Mouse (Mus musculus) G1E (cell line): ENCODE measurements around the gene Emc10. TPM values are rescaled to one million over a fixed set of nuclear protein-coding genes. Genes with fewer than 3 reads are reported as not detected.

ENCODE experiments used
- ATAC-seq: 2 replicates; pipeline ENCODE4 v1.8.0; 2016; ENCODE audit warnings: mild to moderate bottlenecking; ENCODE audit not compliant: insufficient number of reproducible peaks, poor library complexity, low FRiP score, severe bottlenecking; ENCODE audit errors: extremely low read depth
- DNase-seq: peaks from one replicate; pipeline ENCODE4 v3.0.0; 2012; ENCODE audit warnings: low spot score
- H3K27me3 ChIP-seq: 2 replicates; pipeline ENCODE4 v1.6.1; 2012; ENCODE audit warnings: mild to moderate bottlenecking, low read length, inconsistent platforms; ENCODE audit not compliant: insufficient read depth
- H3K36me3 ChIP-seq: replicated peaks from 2 replicates; pipeline ENCODE3; 2012; ENCODE audit warnings: mild to moderate bottlenecking, inconsistent platforms
- H3K4me1 ChIP-seq: 2 replicates; pipeline ENCODE4 v1.6.1; 2012; ENCODE audit warnings: low read depth, low read length, inconsistent platforms, mixed read lengths; ENCODE audit not compliant: insufficient read depth
- H3K4me3 ChIP-seq: 2 replicates; pipeline ENCODE4 v1.5.1; 2012; ENCODE audit warnings: low read depth, mild to moderate bottlenecking, inconsistent platforms, low read length, moderate library complexity, mixed read lengths
- H3K9me3 ChIP-seq: replicated peaks from 2 replicates; pipeline ENCODE4 v1.6.1; 2012; ENCODE audit warnings: inconsistent platforms
- CTCF ChIP-seq: IDR thresholded peaks from 2 replicates; pipeline ENCODE4 v1.5.1; 2012; ENCODE audit warnings: low read depth, low read length, inconsistent platforms, mixed read lengths
- GATA1 ChIP-seq: IDR thresholded peaks from 2 replicates; pipeline ENCODE4 v1.6.1; 2012; ENCODE audit warnings: borderline replicate concordance, low read length, inconsistent platforms, mixed read lengths
- GATA2 ChIP-seq: IDR thresholded peaks from 2 replicates; pipeline ENCODE4 v1.6.1; 2012; ENCODE audit warnings: low read depth, low read length, inconsistent platforms, borderline replicate concordance
- POLR2AphosphoS5 ChIP-seq: IDR thresholded peaks from 2 replicates; pipeline ENCODE4 v1.6.1; 2012; ENCODE audit warnings: low read depth, low read length, inconsistent platforms; ENCODE audit not compliant: insufficient replicate concordance
- TAL1 ChIP-seq: conservative IDR thresholded peaks from 2 replicates; pipeline ENCODE4 v1.6.1; 2012; ENCODE audit warnings: low read depth, low read length, inconsistent platforms, mixed read lengths
- polyA plus RNA-seq: library from polyadenylated mRNA; stranded (reverse); fragments of >175 nt; gene quantifications from 2 replicates; pipeline ENCODE4 v1.2.3, GENCODE M21; 2012
- total RNA-seq, 2 experiments: library from RNA; stranded (forward) in 1 of 2; stranded (reverse) in 1 of 2; fragments of 200-1000 nt in 1 of 2; fragments of >200 nt in 1 of 2; fragmentation: Nextera tagmentation in 1 of 2; gene quantifications; 2 replicates each; pipeline ENCODE4 v1.2.3; 2014 to 2017

The Emc10 gene
- total and polyA plus RNA-seq, 3 experiments, result 19.0 to 147 (median 33.3) TPM

DNA sequence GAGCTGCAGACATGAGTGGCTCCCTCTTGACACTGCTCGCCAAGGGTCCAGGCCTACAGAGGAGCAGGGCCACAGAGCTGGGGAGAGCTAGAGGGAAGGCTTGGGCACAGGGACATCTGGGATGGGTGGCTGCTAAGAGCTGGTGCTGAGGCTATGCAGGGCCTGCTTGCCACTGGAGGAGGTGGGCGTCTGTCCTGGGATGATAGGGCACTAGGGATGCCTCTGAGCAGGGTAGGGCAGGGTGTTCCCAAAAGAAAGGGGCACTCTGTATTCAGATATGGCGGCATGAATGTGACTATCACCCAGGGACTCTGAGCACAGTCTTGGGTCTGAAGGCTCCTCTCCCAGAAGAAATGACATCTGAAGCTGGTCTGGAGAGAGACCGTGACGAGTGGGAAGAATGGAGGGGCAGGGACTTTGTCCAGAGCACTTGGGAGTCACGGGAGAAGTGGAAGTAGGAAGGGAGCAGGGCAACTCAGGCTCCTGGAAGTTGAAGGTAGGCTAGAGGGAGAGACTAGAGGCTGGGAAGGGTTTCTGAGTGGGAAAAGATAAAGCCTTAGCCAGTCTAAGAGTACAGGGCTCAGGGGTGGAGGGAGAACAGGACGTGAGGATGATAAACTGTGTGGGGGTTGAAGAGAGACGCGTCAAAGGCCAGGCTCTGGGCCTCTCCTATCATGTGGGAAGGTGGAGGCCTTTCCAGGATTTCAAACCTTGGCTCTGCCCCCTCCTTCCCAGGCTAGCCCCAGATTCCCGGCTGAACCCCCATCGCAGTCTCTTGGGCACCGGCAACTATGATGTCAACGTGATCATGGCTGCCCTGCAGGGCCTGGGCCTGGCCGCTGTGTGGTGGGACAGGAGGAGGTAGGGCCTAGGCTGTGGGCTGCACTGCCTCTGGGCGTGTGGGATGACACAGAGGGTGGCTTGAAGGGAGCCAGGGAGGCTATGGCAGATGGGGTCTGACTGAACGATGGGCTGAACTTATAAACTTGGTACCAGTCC, 26.4 kb downstream of the Emc10 start:
- no peak for ATAC-seq
- TF ChIP-seq GATA1 (no peak), GATA2 (no peak), POLR2AphosphoS5 (no peak), CTCF (no peak), TAL1 (no peak)
- H3K4me1 ChIP-seq, result peaks cover 75% of the 10 kb centered on the region

DNA sequence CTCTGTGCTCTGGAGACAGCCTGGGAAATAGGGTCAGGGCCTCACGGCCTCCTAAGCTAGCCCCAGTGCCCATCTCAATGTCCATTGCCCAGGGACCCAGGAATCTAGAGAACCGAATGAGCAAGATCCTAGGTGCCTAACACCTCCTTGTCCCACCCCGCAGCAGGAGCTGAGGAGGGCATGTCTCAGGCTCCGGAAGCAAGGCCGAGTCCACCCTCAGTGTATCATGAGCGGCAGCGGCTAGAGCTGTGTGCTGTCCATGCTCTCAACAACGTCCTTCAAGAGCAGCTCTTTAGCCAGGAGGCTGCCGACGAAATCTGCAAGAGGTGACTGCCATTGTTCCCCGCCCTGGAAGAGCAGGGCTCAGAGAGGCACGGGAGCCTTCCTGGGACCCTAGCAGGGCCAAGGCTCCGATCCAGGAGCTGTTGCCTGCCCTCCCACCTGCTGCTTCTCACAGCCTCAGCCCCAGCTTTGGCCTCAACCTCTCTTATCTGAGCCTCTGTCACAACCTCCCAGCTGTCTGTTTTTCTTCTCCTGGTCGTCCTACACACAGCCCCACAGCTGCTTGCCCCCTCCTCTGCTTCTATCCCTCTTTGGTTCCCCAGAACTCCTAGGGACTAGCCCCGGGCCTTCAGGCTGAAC, 27.6 kb downstream of the Emc10 start:
- ATAC-seq (no peak), DNase-seq (no peak)
- H3K4me3 ChIP-seq, result peak overlapping the region; percentile 79
- TF ChIP-seq POLR2AphosphoS5 (no peak), GATA2 (no peak)
- H3K4me1 ChIP-seq, result peaks cover 74% of the 10 kb centered on the region
- no peaks in the 10 kb centered on the region for H3K9me3 ChIP-seq
- H3K27me3 ChIP-seq, result no peaks in the 10 kb centered on the region
- H3K36me3 ChIP-seq, result peaks cover 37% of the 10 kb centered on the region

More for the DNA sequence above, 26.4 kb downstream of the Emc10 start:
- Histone ChIP-seq H3K27me3 (peaks cover 7% of the 10 kb centered on the region), H3K4me3 (peak overlapping the region; percentile 57; the same call in 1 of the 2 replicates), H3K36me3 (peaks cover 37% of the 10 kb centered on the region), H3K9me3 (no peaks in the 10 kb centered on the region)
- no peak for DNase-seq

DNA sequence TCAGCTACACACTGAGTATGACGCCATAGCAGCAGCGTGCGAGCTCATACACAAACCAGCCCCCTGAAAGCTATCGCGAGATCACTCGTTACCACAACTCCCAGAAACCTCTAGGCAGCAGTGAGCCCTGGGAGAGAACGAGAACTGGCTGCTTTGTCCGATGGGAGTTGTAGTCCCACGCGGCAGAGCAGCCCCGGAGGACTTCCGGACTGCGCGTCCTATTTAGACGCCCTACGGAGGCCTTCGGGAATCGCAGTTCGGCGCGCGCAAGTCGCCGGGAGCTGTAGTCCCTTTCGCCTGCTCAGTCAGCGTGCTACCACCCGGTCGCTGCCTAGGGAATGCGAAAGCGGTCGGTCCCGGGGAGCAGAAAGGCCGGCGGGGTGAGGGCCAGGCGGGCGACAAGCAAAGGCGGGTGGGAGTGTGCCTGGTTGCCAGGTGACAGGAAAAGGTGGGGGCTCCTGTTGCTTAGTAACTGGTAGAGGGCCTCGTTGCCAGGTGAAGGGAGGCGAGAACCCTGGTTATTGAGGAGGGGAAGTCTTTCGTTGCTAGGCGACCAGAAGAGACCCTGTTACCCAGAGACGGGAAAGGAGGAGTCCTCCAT, 28.4 kb downstream of the Emc10 start, which contains the start of gene Josd2:
Josd2 (plus strand) TSS at position 170 of the 601 bp plus-strand sequence.
- Histone ChIP-seq H3K4me3 (peak within 1 kb of the TSS; percentile 79), H3K36me3 (peaks cover 37% of the 10 kb centered on the region), H3K27me3 (peaks cover 5% of the 10 kb centered on the region; the same call in 1 of the 2 replicates), H3K9me3 (no peaks in the 10 kb centered on the region), H3K4me1 (peaks cover 69% of the 10 kb centered on the region)
- TF ChIP-seq GATA2, result no peak
- ATAC-seq (peak; percentile 94), DNase-seq (peak; percentile 98)

DNA sequence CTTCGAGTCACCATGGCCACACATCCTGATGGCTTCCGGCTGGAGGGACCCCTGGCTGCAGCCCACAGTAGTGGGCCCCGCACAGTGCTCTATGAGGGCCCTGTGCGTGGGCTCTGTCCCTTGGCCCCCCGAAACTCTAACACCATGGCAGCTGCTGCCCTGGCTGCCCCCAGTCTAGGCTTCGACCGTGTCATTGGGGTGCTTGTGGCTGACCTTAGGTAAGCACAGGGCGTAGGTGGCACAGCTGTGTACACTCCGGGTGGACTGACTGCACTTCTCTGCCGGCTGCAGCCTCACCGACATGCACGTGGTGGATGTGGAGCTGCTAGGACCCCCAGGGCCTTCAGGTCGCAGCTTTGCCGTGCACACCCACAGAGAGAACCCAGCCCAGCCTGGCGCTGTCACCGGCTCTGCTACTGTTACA, 29.4 kb downstream of the Emc10 start:
- H3K36me3 ChIP-seq, result peaks cover 33% of the 10 kb centered on the region
- peak overlapping the region; percentile 79; the same call in 1 of the 2 replicates for H3K4me3 ChIP-seq
- H3K4me1 ChIP-seq, result peaks cover 59% of the 10 kb centered on the region

DNA sequence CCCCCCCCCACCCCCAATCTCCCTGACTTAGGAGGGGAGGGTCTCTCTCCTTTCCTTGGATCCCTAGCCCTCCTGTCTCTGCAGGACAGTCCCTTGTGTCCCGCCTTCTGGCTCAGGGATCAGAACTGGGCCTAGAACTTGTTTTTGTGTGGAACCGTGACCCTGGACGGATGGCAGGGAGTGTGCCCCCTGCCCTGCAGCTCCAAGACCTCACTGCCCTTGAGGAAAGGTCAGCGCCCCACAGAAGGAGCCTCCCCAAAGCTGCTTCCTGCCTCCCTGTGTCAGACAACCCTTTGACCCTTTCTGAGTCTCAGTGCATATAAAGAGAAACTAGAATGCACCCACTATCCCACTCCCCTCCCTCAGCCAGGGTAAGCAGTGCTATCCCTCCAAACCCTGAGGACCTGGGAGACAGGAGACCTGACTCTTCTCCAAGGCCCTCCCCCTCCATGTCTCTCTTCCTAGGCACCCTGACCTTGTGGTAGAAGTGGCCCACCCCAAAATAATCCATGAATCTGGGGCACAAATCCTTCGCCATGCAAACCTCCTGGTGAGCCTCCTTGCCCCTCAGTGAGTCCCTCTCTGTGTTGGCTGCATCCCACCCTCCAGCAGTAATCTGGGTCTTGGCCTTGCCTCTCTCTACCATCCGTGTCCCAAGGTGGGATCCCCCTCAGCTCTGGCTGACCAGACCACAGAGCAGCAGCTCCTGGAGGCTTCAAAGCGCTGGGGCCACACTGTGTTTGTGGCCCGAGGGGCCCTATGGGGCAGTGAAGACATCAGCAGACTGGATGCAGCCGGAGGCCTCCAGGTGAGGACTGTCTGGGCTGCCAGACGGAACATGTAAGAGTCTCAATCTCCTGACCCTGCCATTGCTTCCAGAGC, 30.1 kb downstream of the Emc10 start:
- H3K36me3 ChIP-seq, result peaks cover 26% of the 10 kb centered on the region
- H3K9me3 ChIP-seq, result peaks cover 11% of the 10 kb centered on the region; the same call in 1 of the 2 replicates
- DNase-seq (no peak), ATAC-seq (no peak)
- H3K27me3 ChIP-seq, result peaks cover 11% of the 10 kb centered on the region; the same call in 1 of the 2 replicates
- TF ChIP-seq TAL1, result no peak
- no peak for TF ChIP-seq GATA2
- no peak for TF ChIP-seq CTCF
- TF ChIP-seq GATA1, result no peak
- TF ChIP-seq POLR2AphosphoS5, result no peak
- H3K4me3 ChIP-seq, result peak overlapping the region; percentile 79; the same call in 1 of the 2 replicates
- H3K4me1 ChIP-seq, result peaks cover 53% of the 10 kb centered on the region

More for the DNA sequence above, 29.4 kb downstream of the Emc10 start:
- no peak for ATAC-seq
- no peak for DNase-seq
- peaks cover 5% of the 10 kb centered on the region; the same call in 1 of the 2 replicates for H3K9me3 ChIP-seq
- no peak for TF ChIP-seq POLR2AphosphoS5
- no peak for TF ChIP-seq CTCF
- TF ChIP-seq GATA2, result no peak
- TF ChIP-seq TAL1, result no peak
- TF ChIP-seq GATA1, result no peak
- peaks cover 5% of the 10 kb centered on the region; the same call in 1 of the 2 replicates for H3K27me3 ChIP-seq
